24 mouse cellular contexts compared by ENCODE assay signal in the genomic region with DNA sequence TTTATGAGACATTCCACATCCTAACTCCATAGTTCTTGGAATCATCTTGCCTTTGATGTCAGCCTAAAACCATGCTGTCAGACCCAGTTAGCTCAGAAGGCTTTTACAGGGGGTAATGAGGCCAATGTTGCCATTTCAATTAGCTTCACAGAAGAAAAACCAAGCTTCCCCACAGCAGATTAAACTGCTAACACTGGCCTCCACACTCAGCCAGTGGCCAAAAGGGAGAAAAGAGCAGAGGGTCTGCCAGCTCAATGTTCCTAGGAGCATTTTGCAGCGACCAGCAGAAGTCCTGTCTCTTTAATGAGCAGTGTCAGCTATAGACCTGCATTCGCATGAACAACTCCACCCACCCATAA.
DNase-seq lines count a peak whose midpoint lies in the region; ATAC-seq lines count a peak whose summit lies in the region.
"Had no signal": no experiment of that assay in that cellular context is flagged by ENCODE, and none has a peak within 500 bp of the region (broad histone marks: within the 10 kb centered on the region; RNA-seq: fewer than 3 reads in every experiment).

No protein-coding gene starts in this region.

- no peak overlapping the region for H3K9ac ChIP-seq in forebrain, embryonic 11.5 days (ENCODE audit: low read length)
- no peak overlapping the region for H3K9ac ChIP-seq in forebrain, embryonic 15.5 days (replicated peaks)
- H3K9ac ChIP-seq in midbrain, embryonic 16.5 days (ENCODE audit: low read depth, low read length) = no peak overlapping the region
- H3K9ac ChIP-seq: forebrain, embryonic 12.5 days; limb, embryonic 13.5 days; liver, embryonic 15.5 days; lung, embryonic 15.5 days; neural tube, embryonic 13.5 days had no signal

- peaks cover 3% of the 10 kb centered on the region; the same call in 1 of the 2 replicates for H3K4me1 ChIP-seq in forebrain, embryonic 11.5 days (replicated peaks; ENCODE audit: control insufficient read depth, insufficient read depth, low read length)
- peaks cover 4% of the 10 kb centered on the region for H3K4me1 ChIP-seq in forebrain, embryonic 15.5 days
- peaks cover 44% of the 10 kb centered on the region for H3K4me1 ChIP-seq in midbrain, embryonic 10.5 days
- H3K4me1 ChIP-seq in midbrain, embryonic 16.5 days (ENCODE audit: control insufficient read depth, insufficient read depth, low read length) = no peaks in the 10 kb centered on the region; the same call in 1 of the 2 replicates
- H3K4me1 ChIP-seq: heart, embryonic 10.5 days; limb, embryonic 13.5 days; liver, embryonic 15.5 days; lung, embryonic 15.5 days; megakaryocyte, embryonic 14.5 days had no signal

- H3K27ac ChIP-seq in forebrain, embryonic 11.5 days (ENCODE audit: low read depth, low read length) = no peak overlapping the region
- H3K27ac ChIP-seq in forebrain, embryonic 15.5 days (replicated peaks) = no peak overlapping the region
- no peak overlapping the region for H3K27ac ChIP-seq in midbrain, embryonic 10.5 days (replicated peaks)
- no peak overlapping the region for H3K27ac ChIP-seq in midbrain, embryonic 16.5 days (ENCODE audit: low read length)
- H3K27ac ChIP-seq: forebrain, embryonic 12.5 days; gastrocnemius, adult 2 months; heart, embryonic 10.5 days; kidney, postnatal 0 days; limb, embryonic 13.5 days; liver, embryonic 15.5 days; lung, embryonic 15.5 days; neural tube, embryonic 13.5 days had no signal

- no peak overlapping the region for H3K4me3 ChIP-seq in forebrain, embryonic 11.5 days (ENCODE audit: low read depth, low read length)
- H3K4me3 ChIP-seq in forebrain, embryonic 15.5 days = no peak overlapping the region
- H3K4me3 ChIP-seq in midbrain, embryonic 10.5 days = no peak overlapping the region
- no peak overlapping the region for H3K4me3 ChIP-seq in midbrain, embryonic 16.5 days (ENCODE audit: low read depth, low read length)
- H3K4me3 ChIP-seq: forebrain, embryonic 12.5 days; gastrocnemius, adult 2 months; heart, embryonic 10.5 days; limb, embryonic 13.5 days; liver, embryonic 15.5 days; lung, embryonic 15.5 days; megakaryocyte, embryonic 14.5 days; neural tube, embryonic 13.5 days had no signal

- no peak for DNase-seq in forebrain, embryonic 11.5 days (ENCODE audit: low spot score)
- DNase-seq in Muller cell, postnatal 12 days (ENCODE audit: inconsistent ontology term) = peak; percentile 84
- peak; percentile 25 for DNase-seq in midbrain, embryonic 10.5 days (ENCODE audit: low spot score)
- DNase-seq in spleen, postnatal 36 days (ENCODE audit: low spot score in 2 of 2) = no peak
- no peak for DNase-seq in kidney, adult 11 months
- no peak for DNase-seq in liver
- DNase-seq: adrenal gland, adult 2 months; cerebellum, adult 8-10 months; gastrocnemius, adult 2 months; heart, postnatal 4 days; kidney, adult 2 months; thymus, adult 18-20 months; thymus, postnatal 36 days had no signal

- 0 out of 2 replicates have a peak, but pooled peaks have one; percentile 33 for ATAC-seq in forebrain, embryonic 11.5 days (replicated peaks; ENCODE audit: low FRiP score)
- no peak for ATAC-seq in forebrain, embryonic 15.5 days (replicated peaks)
- ATAC-seq in midbrain, embryonic 16.5 days = peak; percentile 91
- ATAC-seq: Patski had no signal

- no peak overlapping the region for H3K4me2 ChIP-seq in forebrain, embryonic 11.5 days (ENCODE audit: low read depth, low read length, severe bottlenecking)
- no peak overlapping the region for H3K4me2 ChIP-seq in forebrain, embryonic 15.5 days (replicated peaks)
- no peak overlapping the region for H3K4me2 ChIP-seq in midbrain, embryonic 16.5 days (ENCODE audit: low read length)
- H3K4me2 ChIP-seq: forebrain, embryonic 12.5 days; limb, embryonic 13.5 days; liver, embryonic 15.5 days; lung, embryonic 15.5 days; neural tube, embryonic 13.5 days had no signal

- H3K27me3 ChIP-seq in forebrain, embryonic 11.5 days (ENCODE audit: control insufficient read depth, insufficient read depth, low read length) = no peaks in the 10 kb centered on the region
- no peaks in the 10 kb centered on the region for H3K27me3 ChIP-seq in forebrain, embryonic 15.5 days
- no peaks in the 10 kb centered on the region for H3K27me3 ChIP-seq in midbrain, embryonic 10.5 days (ENCODE audit: low read depth, poor library complexity, severe bottlenecking)
- H3K27me3 ChIP-seq in midbrain, embryonic 16.5 days (ENCODE audit: control insufficient read depth, insufficient read depth, low read depth, low read length) = no peaks in the 10 kb centered on the region
- H3K27me3 ChIP-seq: forebrain, embryonic 12.5 days; limb, embryonic 13.5 days; liver, embryonic 15.5 days; lung, embryonic 15.5 days; megakaryocyte, embryonic 14.5 days; neural tube, embryonic 13.5 days; Patski had no signal

- H3K36me3 ChIP-seq in forebrain, embryonic 11.5 days (ENCODE audit: control insufficient read depth, insufficient read depth, low read length) = no peaks in the 10 kb centered on the region
- no peaks in the 10 kb centered on the region for H3K36me3 ChIP-seq in forebrain, embryonic 15.5 days
- H3K36me3 ChIP-seq in midbrain, embryonic 10.5 days = no peaks in the 10 kb centered on the region
- H3K36me3 ChIP-seq in midbrain, embryonic 16.5 days (ENCODE audit: control insufficient read depth, insufficient read depth, low read length) = no peaks in the 10 kb centered on the region
- H3K36me3 ChIP-seq: forebrain, embryonic 12.5 days; heart, embryonic 10.5 days; limb, embryonic 13.5 days; liver, embryonic 15.5 days; lung, embryonic 15.5 days; neural tube, embryonic 13.5 days had no signal

- 47% methylated on average over 2 of the region's 2 CpGs for WGBS in forebrain, embryonic 11.5 days
- WGBS in forebrain, embryonic 15.5 days = 32% methylated on average over 2 of the region's 2 CpGs
- 50% methylated on average over 2 of the region's 2 CpGs for WGBS in midbrain, embryonic 10.5 days
- WGBS in midbrain, embryonic 16.5 days = 24% methylated on average over 2 of the region's 2 CpGs

- H3K9me3 ChIP-seq in forebrain, embryonic 11.5 days (ENCODE audit: control insufficient read depth, low read length) = no peaks in the 10 kb centered on the region
- H3K9me3 ChIP-seq in forebrain, embryonic 15.5 days = no peaks in the 10 kb centered on the region
- no peaks in the 10 kb centered on the region for H3K9me3 ChIP-seq in midbrain, embryonic 10.5 days (replicated peaks)
- H3K9me3 ChIP-seq in midbrain, embryonic 16.5 days (replicated peaks; ENCODE audit: control insufficient read depth, low read length, poor library complexity, severe bottlenecking) = no peaks in the 10 kb centered on the region
- H3K9me3 ChIP-seq: forebrain, embryonic 12.5 days; heart, embryonic 10.5 days; limb, embryonic 13.5 days; liver, embryonic 15.5 days; lung, embryonic 15.5 days; megakaryocyte, embryonic 14.5 days; neural tube, embryonic 13.5 days had no signal

Comparison
In these comparisons a context has a peak if more than half of its experiments do, and no peak if none do; other contexts are left out.
1. DNase-seq: peak in Muller cell, postnatal 12 days (single experiment) and midbrain, embryonic 10.5 days (single experiment); none in forebrain, embryonic 11.5 days (single experiment), spleen, postnatal 36 days (0 of 2), kidney, adult 11 months (single experiment) and liver (single experiment).